Mouse (Mus musculus): ENCODE data around the gene Fut7.

- TF ChIP-seq POLR2A (IDR thresholded peaks at IDR 0.05; ENCODE audit: borderline replicate concordance, extremely low read depth, insufficient read depth, insufficient read length, poor library complexity, severe bottlenecking) (no peak), CTCF (IDR thresholded peaks at IDR 0.05; ENCODE audit: borderline replicate concordance, extremely low read depth, insufficient read depth, insufficient read length) (no peak)
Measured at GRCm38 (mm10) chr2:25456205-25456953, 33.3 kb downstream of the Fut7 start, which contains the start of gene Clic3.
